Mouse (Mus musculus) forebrain, embryonic 13.5 days (tissue): ENCODE data around the gene Pramel4. TPM values are rescaled to one million over a fixed set of nuclear protein-coding genes. Genes with fewer than 3 reads are reported as not detected.
"Not testable (repeated sequence)": the region's sequence is repeated elsewhere in the genome, so short reads cannot be mapped to it uniquely, and the experiment has no call there.

Experiments
- ATAC-seq: fragments of 200-750 bp; cut with Nextera tagmentation; 2 replicates; pipeline ENCODE4 v1.8.0; 2017
- H3K27ac ChIP-seq: fragments of 300-500 bp; sonication (generic); 2 replicates; pipeline ENCODE4 v1.5.1; 2015; ENCODE audit warnings: inconsistent platforms, mild to moderate bottlenecking, moderate library complexity
- H3K27me3 ChIP-seq: fragments of 300-500 bp; sonication (generic); 2 replicates; pipeline ENCODE4 v1.6.1; 2015; ENCODE audit warnings: mild to moderate bottlenecking, inconsistent platforms
- H3K36me3 ChIP-seq: fragments of 300-500 bp; sonication (generic); 2 replicates; pipeline ENCODE4 v1.6.1; 2015; ENCODE audit warnings: mild to moderate bottlenecking, inconsistent platforms; ENCODE audit not compliant: poor library complexity, severe bottlenecking
- H3K4me1 ChIP-seq: fragments of 300-500 bp; sonication (generic); 2 replicates; pipeline ENCODE4 v1.6.1; 2015; ENCODE audit warnings: inconsistent platforms
- H3K4me2 ChIP-seq: fragments of 300-500 bp; sonication (generic); 2 replicates; pipeline ENCODE4 v1.6.1; 2015; ENCODE audit warnings: inconsistent platforms, mild to moderate bottlenecking, moderate library complexity
- H3K4me3 ChIP-seq: fragments of 300-500 bp; sonication (generic); 2 replicates; pipeline ENCODE4 v1.5.1; 2015; ENCODE audit warnings: mild to moderate bottlenecking, inconsistent platforms
- H3K9ac ChIP-seq: fragments of 300-500 bp; sonication (generic); 2 replicates; pipeline ENCODE4 v1.6.1; 2015; ENCODE audit warnings: mild to moderate bottlenecking, inconsistent platforms
- H3K9me3 ChIP-seq: fragments of 300-500 bp; sonication (generic); replicated peaks from 2 replicates; pipeline ENCODE4 v1.6.1; 2016; ENCODE audit warnings: inconsistent platforms
- WGBS: fragments of 180-500 bp; shearing (Covaris S2); methylation state at CpG from one replicate; pipeline ENCODE4 v1.1.7; 2015; 5-methylcytosine and 5-hydroxymethylcytosine counted together
- polyA plus RNA-seq: library from polyadenylated mRNA; unstranded; fragments of >200 nt; fragmentation: Nextera tagmentation; extraction: Ambion mirVana; gene quantifications from 2 replicates; pipeline ENCODE4 v1.2.1, GENCODE M21; 2015

Pramel4 gene
- polyA plus RNA-seq = not detected in 2 replicates

GRCm38 (mm10) chr4:144058826-144059225, at the start of gene Pramel4:
Gene Pramel4 (plus strand): TSS chr4:144059126.
- not testable (repeated sequence) for H3K4me2 ChIP-seq, ATAC-seq, H3K27me3 ChIP-seq, H3K4me1 ChIP-seq, H3K4me3 ChIP-seq, H3K27ac ChIP-seq, H3K9ac ChIP-seq, H3K9me3 ChIP-seq, H3K36me3 ChIP-seq
- WGBS = 83% methylated on average over 3 of the region's 3 CpGs

- H3K4me1 ChIP-seq, H3K4me3 ChIP-seq, H3K9me3 ChIP-seq, H3K9ac ChIP-seq, H3K27ac ChIP-seq, H3K27me3 ChIP-seq, ATAC-seq, H3K36me3 ChIP-seq, H3K4me2 ChIP-seq: not testable (repeated sequence)
- 100% methylated on average over 1 of the region's 2 CpGs for WGBS
These were observed 47.2 kb downstream of the Pramel4 start, which contains the start of gene Gm13102 for GRCm38 (mm10) chr4:144106174-144106573. Gene Gm13102 (plus strand): TSS chr4:144106474.

Other genes starting within 250 kb of the Pramel4 start
- not detected in 2 replicates for gene Gm13084, start 243.0 kb upstream of the Pramel4 start, polyA plus RNA-seq
- gene Gm13103, start 212.6 kb upstream of the Pramel4 start, polyA plus RNA-seq = not detected in 2 replicates
- not detected in 2 replicates for gene Pramef6, start 158.7 kb upstream of the Pramel4 start, polyA plus RNA-seq
- gene Pramef25, start 108.1 kb upstream of the Pramel4 start, polyA plus RNA-seq = not detected in 2 replicates
- not detected in 2 replicates for gene Gm13101, start 92.2 kb upstream of the Pramel4 start, polyA plus RNA-seq
- gene Pramef17, start 64.8 kb upstream of the Pramel4 start, polyA plus RNA-seq = not detected in 2 replicates
- gene Gm13102, start 47.3 kb downstream of the Pramel4 start, polyA plus RNA-seq = not detected in 2 replicates
- gene Oog3, start 103.5 kb downstream of the Pramel4 start, polyA plus RNA-seq = not detected in 2 replicates
- gene Oog2, start 131.6 kb downstream of the Pramel4 start, polyA plus RNA-seq = not detected in 2 replicates
- gene C87977, start 154.2 kb downstream of the Pramel4 start, polyA plus RNA-seq = not detected in 2 replicates
- gene Pramel5, start 221.4 kb downstream of the Pramel4 start, polyA plus RNA-seq = not detected in 2 replicates